Mouse (Mus musculus) limb, embryonic 14.5 days (tissue): ENCODE data around the gene Abcf2. TPM values are rescaled to one million over a fixed set of nuclear protein-coding genes. Genes with fewer than 3 reads are reported as not detected.

Source experiments
- ATAC-seq: fragments of 200-750 bp; cut with Nextera tagmentation; 2 replicates; pipeline ENCODE4 v1.8.0; 2017; ENCODE audit warnings: low read depth, moderate number of reproducible peaks, moderate TSS enrichment; ENCODE audit not compliant: low FRiP score
- DNase-seq: peaks from one replicate; pipeline ENCODE4 v3.0.0-alpha.2; 2015; ENCODE audit warnings: low spot score
- H3K27ac ChIP-seq: fragments of 300-500 bp; sonication (generic); replicated peaks from 2 replicates; pipeline ENCODE4 v1.5.1; 2014; ENCODE audit warnings: low read depth, mild to moderate bottlenecking, low read length, moderate library complexity, mixed read lengths
- H3K27me3 ChIP-seq: fragments of 300-500 bp; sonication (generic); 2 replicates; pipeline ENCODE4 v1.6.1; 2014; ENCODE audit warnings: low read length, mixed read lengths; ENCODE audit not compliant: control insufficient read depth, insufficient read depth
- H3K36me3 ChIP-seq: fragments of 300-500 bp; sonication (generic); 2 replicates; pipeline ENCODE4 v1.6.1; 2014; ENCODE audit warnings: mild to moderate bottlenecking, low read length, moderate library complexity, mixed read lengths; ENCODE audit not compliant: control insufficient read depth, insufficient read depth
- H3K4me1 ChIP-seq: fragments of 300-500 bp; sonication (generic); 2 replicates; pipeline ENCODE4 v1.6.1; 2014; ENCODE audit warnings: antibody characterized with exemption, low read length, mixed read lengths; ENCODE audit not compliant: control insufficient read depth, insufficient read depth
- H3K4me2 ChIP-seq: fragments of 300-500 bp; sonication (generic); replicated peaks from 2 replicates; pipeline ENCODE4 v1.6.1; 2014; ENCODE audit warnings: low read depth, mild to moderate bottlenecking, low read length, moderate library complexity; ENCODE audit not compliant: severe bottlenecking
- H3K4me3 ChIP-seq: fragments of 300-500 bp; sonication (generic); replicated peaks from 2 replicates; pipeline ENCODE4 v1.5.1; 2014; ENCODE audit warnings: low read length
- H3K9ac ChIP-seq: fragments of 300-500 bp; sonication (generic); 2 replicates; pipeline ENCODE4 v1.6.1; 2014; ENCODE audit warnings: mild to moderate bottlenecking, low read depth, low read length, moderate library complexity; ENCODE audit not compliant: severe bottlenecking
- H3K9me3 ChIP-seq: fragments of 300-500 bp; sonication (generic); 2 replicates; pipeline ENCODE4 v1.6.1; 2016; ENCODE audit warnings: low read length; ENCODE audit not compliant: control insufficient read depth
- POLR2A ChIP-seq: fragments of 200-500 bp; IDR thresholded peaks from 2 replicates; pipeline ENCODE4 v1.8.0; 2012; ENCODE audit warnings: inconsistent platforms, mild to moderate bottlenecking, moderate library complexity, borderline replicate concordance; ENCODE audit not compliant: insufficient read depth, insufficient read length; ENCODE audit errors: extremely low read depth
- WGBS: fragments of 180-500 bp; shearing (Covaris S2); extraction: QIAGEN DNeasy Blood & Tissue Kit; methylation state at CpG from one replicate; pipeline ENCODE4 v1.1.7; 2014; 5-methylcytosine and 5-hydroxymethylcytosine counted together
- polyA plus RNA-seq, 2 experiments: library from polyadenylated mRNA; depleted of rRNA in 1 of 2; stranded (reverse) in 1 of 2; unstranded in 1 of 2; fragments of >200 nt; fragmentation: Nextera tagmentation in 1 of 2; extraction: Ambion mirVana in 1 of 2; gene quantifications; 2 replicates each; pipeline versions ENCODE4 v1.2.1 to v1.2.3; 2012 to 2014

Gene Abcf2
- polyA plus RNA-seq, 2 experiments = 81.0 to 94.3 TPM

DNA sequence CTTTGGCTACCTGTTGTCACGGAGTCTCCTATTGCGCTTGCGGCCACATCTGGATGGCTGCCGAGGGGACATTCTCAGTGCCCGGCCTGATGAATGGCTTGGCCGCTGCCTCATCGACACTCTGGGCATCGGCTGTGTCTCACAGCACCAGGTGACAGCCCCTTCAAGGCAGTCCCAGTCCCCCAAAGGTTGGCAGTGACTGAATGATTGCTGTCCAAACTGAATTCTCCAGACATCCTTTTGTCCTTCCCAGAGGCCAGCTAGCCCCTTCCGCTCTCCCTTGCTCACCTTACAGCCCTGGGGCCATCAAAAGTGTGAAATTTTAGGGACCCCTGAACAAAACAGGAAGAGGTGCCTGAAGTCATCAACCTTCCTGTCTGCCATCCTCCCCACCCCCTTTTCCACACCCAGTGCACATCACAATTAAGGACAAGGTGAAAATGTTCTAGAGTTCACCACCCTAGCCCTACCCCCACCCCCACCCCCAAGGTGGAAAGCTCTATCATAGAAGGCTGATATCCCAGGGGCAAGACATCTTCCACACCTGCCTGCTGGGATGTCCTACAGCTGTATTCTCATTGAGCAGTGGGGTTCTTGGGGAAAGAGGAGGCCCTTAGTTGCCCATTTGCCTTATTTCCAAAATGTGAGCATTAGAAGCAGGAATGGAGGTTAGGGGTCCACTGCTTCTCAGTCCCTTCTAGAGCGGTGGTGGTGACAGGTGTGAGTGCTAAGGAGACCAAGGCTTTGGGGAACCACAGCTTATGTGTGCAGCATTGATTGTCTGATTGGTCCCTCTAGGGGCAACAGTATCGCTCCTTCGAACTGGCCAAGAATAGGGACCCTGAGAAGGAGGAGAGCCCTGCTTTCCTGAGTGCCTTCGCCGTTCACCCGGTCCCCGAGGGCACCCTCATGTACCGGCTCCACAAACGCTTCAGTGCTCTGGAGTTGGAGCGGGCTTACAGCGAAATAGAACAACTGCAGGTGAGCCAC lies 12.5 kb upstream of the Abcf2 start:
- TF ChIP-seq POLR2A = no peak
- no peak overlapping the region for H3K9ac ChIP-seq

DNA sequence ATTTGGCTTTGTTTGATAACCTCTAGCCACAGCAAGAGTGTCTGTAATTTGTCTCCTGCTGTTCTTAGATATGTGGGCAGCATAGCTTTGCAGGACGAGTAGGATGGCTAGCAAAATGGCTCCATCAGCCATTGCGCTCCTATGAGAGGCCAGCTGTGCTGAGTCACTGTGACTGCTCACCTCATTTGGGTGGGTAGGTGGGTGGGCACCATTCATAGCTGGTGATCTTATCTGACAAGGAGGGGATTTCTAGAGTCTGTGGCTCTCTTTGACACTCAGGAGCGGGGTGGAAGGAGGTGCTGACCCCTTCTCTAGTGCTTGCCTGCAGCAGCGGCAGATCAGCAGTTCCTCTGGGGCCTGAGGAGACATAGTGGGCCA lies 9.9 kb upstream of the Abcf2 start:
- Histone ChIP-seq H3K27me3 (no peaks in the 10 kb centered on the region), H3K9ac (peak overlapping the region; percentile 75), H3K4me2 (peak overlapping the region; percentile 74), H3K4me3 (peak overlapping the region; percentile 76), H3K9me3 (no peaks in the 10 kb centered on the region), H3K36me3 (peaks cover 39% of the 10 kb centered on the region), H3K27ac (0 out of 2 replicates have a peak overlapping the region, but pooled peaks have one; percentile 61), H3K4me1 (peaks cover 16% of the 10 kb centered on the region)
- no peak for ATAC-seq
- DNase-seq = no peak
- WGBS = 23% methylated on average over 4 of the region's 4 CpGs
- no peak for TF ChIP-seq POLR2A

More for the DNA sequence above, 12.5 kb upstream of the Abcf2 start:
- 90% methylated on average over 20 of the region's 20 CpGs for WGBS
- no peak for ATAC-seq
- Histone ChIP-seq H3K9me3 (no peaks in the 10 kb centered on the region), H3K4me2 (no peak overlapping the region), H3K27ac (no peak overlapping the region), H3K36me3 (peaks cover 65% of the 10 kb centered on the region), H3K4me1 (peaks cover 16% of the 10 kb centered on the region), H3K4me3 (no peak overlapping the region), H3K27me3 (no peaks in the 10 kb centered on the region)
- DNase-seq = no peak

DNA sequence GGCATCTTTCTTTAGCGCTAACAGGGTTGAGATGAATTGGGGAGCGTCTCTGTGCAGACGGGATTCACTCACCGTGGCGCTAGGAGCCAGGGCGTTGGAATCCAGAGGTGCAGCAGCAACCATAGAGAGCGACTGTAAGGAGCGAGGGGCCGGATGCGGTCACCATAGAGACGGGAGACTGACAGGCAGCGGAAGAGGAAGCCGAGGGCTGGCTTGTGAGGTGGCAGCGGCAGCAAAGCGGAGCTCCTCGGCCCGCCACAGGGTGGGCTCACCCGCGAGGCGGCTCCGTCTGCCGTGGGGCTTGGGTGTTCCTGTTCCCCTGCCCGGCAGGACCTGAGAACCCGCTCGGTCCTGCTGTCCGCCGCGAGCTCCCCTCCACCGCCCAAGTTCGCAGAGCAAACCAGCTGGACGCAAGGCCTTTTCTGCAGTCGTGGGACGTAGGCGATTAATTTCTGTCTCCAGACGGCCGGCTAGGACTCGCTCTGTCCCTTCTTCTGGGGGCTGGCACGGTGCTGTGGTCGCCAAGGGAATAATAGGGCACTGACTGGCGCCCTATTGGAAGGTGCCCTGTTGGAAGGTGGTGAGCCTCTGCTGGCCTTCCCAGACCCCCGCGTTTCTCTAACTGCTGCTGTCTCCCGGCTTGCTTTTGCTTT lies 9.4 kb upstream of the Abcf2 start, which contains the start of gene Chpf2:
Gene Chpf2, plus strand, starts transcription at position 195 of the 653 bp plus-strand sequence.
- 0% methylated on average over 28 of the region's 43 CpGs for WGBS
- H3K27ac ChIP-seq = 0 out of 2 replicates have a peak within 1 kb of the TSS, but pooled peaks have one; percentile 61
- H3K4me1 ChIP-seq = peaks cover 16% of the 10 kb centered on the region
- peak; percentile 85; the same call in 1 of the 2 replicates for TF ChIP-seq POLR2A
- peak within 1 kb of the TSS; percentile 76 for H3K4me3 ChIP-seq
- H3K27me3 ChIP-seq = no peaks in the 10 kb centered on the region
- ATAC-seq (peak; percentile 90), DNase-seq (peak; percentile 88)
- peaks cover 34% of the 10 kb centered on the region for H3K36me3 ChIP-seq
- H3K4me2 ChIP-seq = peak within 1 kb of the TSS; percentile 74
- H3K9ac ChIP-seq = peak within 1 kb of the TSS; percentile 75
- H3K9me3 ChIP-seq = no peaks in the 10 kb centered on the region

DNA sequence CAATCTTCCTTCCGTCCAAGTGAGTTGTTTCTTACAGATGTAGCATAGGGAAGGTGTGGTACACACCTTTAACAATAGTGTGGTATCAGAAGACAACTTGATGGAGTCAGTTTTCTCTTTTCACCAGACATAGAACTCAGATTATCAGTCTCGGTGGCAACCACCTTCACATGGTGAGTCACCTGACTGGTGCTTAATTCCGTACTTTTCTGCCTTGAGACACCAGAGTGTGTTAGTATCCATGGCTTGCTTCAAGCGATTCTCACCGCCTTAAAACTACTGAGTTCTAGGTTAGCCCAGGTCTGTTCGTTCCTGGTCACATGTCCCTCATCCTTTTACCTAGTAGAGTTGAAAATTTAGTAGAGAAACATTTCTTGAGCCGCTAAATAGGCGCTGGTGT lies 8.8 kb upstream of the Abcf2 start:
- DNase-seq (no peak), ATAC-seq (peak; percentile 6; the same call in 1 of the 2 replicates)
- no peaks in the 10 kb centered on the region for H3K9me3 ChIP-seq
- peaks cover 16% of the 10 kb centered on the region for H3K4me1 ChIP-seq
- H3K4me3 ChIP-seq = peak overlapping the region; percentile 76
- no peaks in the 10 kb centered on the region for H3K27me3 ChIP-seq
- H3K36me3 ChIP-seq = peaks cover 28% of the 10 kb centered on the region
- no peak for TF ChIP-seq POLR2A
- H3K27ac ChIP-seq = no peak overlapping the region
- H3K9ac ChIP-seq = peak overlapping the region; percentile 75
- H3K4me2 ChIP-seq = peak overlapping the region; percentile 74
- WGBS = 9% methylated on average over 8 of the region's 8 CpGs
